Mouse (Mus musculus): ENCODE results near the gene Kif26b. TPM values are rescaled to one million over a fixed set of nuclear protein-coding genes. Genes with fewer than 3 reads are reported as not detected.

Gene Kif26b
- polyA plus RNA-seq, 1 experiment, result 0.25 TPM

DNA sequence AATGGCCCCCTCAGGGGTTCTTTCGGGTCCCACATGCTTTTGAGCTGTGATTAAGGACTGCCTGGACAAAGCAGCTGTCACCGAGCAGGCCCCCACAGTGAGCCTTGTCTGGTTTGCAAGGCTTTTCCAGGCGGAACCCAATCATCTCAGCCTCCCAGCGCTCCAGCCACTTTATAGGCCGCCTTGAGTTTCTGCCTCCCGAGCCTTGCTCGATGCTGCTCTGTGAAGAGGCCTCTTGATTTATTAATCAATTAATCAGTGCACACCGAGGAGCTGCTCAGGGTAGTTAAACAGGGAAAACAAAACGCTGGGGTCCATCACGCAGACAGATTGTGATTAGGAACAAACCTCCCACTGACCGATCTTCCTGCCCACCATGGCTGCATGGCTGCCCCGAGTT, 148.2 kb downstream of the Kif26b start:
- Histone ChIP-seq H3K4me1 (ENCODE audit: control insufficient read depth, insufficient read depth, low read length) (no peaks in the 10 kb centered on the region), H3K36me3 (ENCODE audit: control insufficient read depth, insufficient read depth, low read length) (no peaks in the 10 kb centered on the region), H3K27me3 (ENCODE audit: control insufficient read depth, insufficient read depth, low read length) (no peaks in the 10 kb centered on the region), H3K4me3 (ENCODE audit: control insufficient read depth, low read depth, low read length) (no peak overlapping the region), H3K27ac (ENCODE audit: control insufficient read depth, insufficient read depth, low read depth, low read length) (no peak overlapping the region)
- TF ChIP-seq POLR2A (IDR thresholded peaks at IDR 0.05; ENCODE audit: control insufficient read depth, low read depth, low read length), result no peak
- TF ChIP-seq CTCF (IDR thresholded peaks at IDR 0.05; ENCODE audit: control insufficient read depth, insufficient read depth, insufficient replicate concordance, low read depth, low read length), result no peak

DNA sequence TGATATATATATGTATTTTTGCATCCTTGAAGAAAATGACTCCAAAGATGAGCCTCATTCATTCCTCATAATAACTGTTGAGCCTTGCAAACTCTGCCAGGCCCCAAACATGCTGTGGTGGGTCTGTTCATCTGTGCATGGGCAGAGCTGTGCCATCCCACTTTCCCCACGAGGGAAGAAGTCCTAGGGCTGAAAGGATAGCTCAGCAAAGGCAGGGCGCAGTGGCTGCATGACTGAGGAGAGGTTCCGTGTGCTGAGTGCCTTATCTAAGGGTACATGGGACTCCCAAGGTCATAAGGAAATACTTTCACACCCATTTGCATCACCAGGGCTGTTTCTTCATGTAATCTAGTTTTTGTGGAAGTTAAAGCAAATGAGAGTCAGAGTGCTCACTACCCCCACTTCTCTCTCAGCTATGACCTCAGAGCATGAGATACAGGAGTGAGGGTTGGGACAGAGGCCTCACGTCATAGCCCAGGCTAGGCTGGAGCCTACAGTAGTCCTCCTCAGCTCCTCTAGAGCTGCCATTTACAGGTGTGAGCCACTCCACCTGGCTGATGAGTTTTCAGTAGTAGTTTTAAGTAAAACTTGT, 148.8 kb downstream of the Kif26b start:
- Histone ChIP-seq H3K27me3 (ENCODE audit: control insufficient read depth, insufficient read depth, low read length) (no peaks in the 10 kb centered on the region), H3K27ac (ENCODE audit: control insufficient read depth, insufficient read depth, low read depth, low read length) (no peak overlapping the region), H3K4me1 (ENCODE audit: control insufficient read depth, insufficient read depth, low read length) (no peaks in the 10 kb centered on the region), H3K36me3 (ENCODE audit: control insufficient read depth, insufficient read depth, low read length) (no peaks in the 10 kb centered on the region), H3K4me3 (ENCODE audit: control insufficient read depth, low read depth, low read length) (no peak overlapping the region)
- TF ChIP-seq CTCF (IDR thresholded peaks at IDR 0.05; ENCODE audit: control insufficient read depth, insufficient read depth, insufficient replicate concordance, low read depth, low read length) (no peak), POLR2A (IDR thresholded peaks at IDR 0.05; ENCODE audit: control insufficient read depth, low read depth, low read length) (no peak)

GRCm38 (mm10) chr1:178683631-178684030, 154.7 kb downstream of the Kif26b start:
- H3K27me3 ChIP-seq (ENCODE audit: control insufficient read depth, insufficient read depth, low read length), result no peaks in the 10 kb centered on the region
- no peaks in the 10 kb centered on the region for H3K4me1 ChIP-seq (ENCODE audit: control insufficient read depth, insufficient read depth, low read length)
- H3K27ac ChIP-seq (ENCODE audit: control insufficient read depth, insufficient read depth, low read depth, low read length), result no peak overlapping the region
- no peaks in the 10 kb centered on the region for H3K36me3 ChIP-seq (ENCODE audit: control insufficient read depth, insufficient read depth, low read length)
- no peak overlapping the region for H3K4me3 ChIP-seq (ENCODE audit: control insufficient read depth, low read depth, low read length)
- TF ChIP-seq POLR2A (IDR thresholded peaks at IDR 0.05; ENCODE audit: control insufficient read depth, low read depth, low read length) (no peak), CTCF (IDR thresholded peaks at IDR 0.05; ENCODE audit: control insufficient read depth, insufficient read depth, insufficient replicate concordance, low read depth, low read length) (no peak)

DNA sequence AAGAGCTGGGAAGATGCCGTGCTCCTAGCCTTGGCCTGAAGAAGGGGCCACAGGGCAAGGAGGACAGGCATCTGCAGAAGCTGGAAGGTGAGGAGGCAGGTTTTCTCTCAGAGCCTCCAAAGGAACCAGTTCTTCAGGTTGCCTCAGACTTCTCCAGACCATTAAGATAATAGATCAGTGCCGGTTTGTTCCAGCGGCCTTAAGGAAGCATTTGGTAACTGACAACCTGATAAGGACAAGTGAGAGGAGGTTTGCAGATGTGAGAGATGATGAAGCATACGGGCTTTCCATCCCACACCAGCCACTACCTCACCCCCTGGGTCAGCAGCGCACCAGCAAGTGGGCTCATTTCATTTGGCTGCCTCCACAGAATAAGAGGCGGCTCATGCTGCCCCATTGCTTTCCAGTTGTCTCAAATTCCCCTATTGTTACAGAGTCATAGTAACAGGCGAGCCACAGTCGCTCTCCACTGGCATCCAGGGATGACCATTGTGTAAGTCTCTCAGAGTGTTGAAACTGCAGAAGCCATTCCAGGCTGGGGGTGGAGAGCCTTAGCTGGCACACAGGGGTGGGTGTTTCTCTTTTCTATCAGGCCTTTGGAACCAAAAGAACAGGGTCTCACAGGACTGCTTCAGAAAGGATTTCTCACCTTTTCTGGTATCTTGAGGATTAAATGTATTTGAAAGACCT, 156.2 kb downstream of the Kif26b start:
- no peak for TF ChIP-seq CTCF (IDR thresholded peaks at IDR 0.05; ENCODE audit: control insufficient read depth, insufficient read depth, insufficient replicate concordance, low read depth, low read length)
- TF ChIP-seq POLR2A (IDR thresholded peaks at IDR 0.05; ENCODE audit: control insufficient read depth, low read depth, low read length), result no peak
- H3K27ac ChIP-seq (ENCODE audit: control insufficient read depth, insufficient read depth, low read depth, low read length), result no peak overlapping the region
- H3K4me3 ChIP-seq (ENCODE audit: control insufficient read depth, low read depth, low read length), result no peak overlapping the region

DNA sequence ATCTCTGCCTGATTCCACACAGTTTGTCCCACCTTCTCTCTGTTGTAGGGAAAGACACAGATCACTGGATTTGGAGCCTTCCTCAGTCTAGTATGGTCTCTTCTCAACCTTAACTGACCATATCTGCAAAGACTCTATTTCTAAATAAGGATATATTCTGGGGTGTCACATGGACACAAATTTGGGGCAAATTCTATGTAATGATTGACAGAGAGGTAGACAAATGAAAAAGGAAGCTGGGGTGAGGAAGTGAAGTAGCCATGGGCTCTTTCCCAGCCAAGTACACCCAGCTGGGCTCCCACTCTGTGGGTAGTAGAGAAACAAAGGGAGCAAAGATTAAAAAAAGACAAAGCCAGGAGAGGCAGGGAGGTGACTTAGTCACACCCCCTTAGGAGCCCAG, 158.0 kb downstream of the Kif26b start:
- H3K4me1 ChIP-seq (ENCODE audit: control insufficient read depth, insufficient read depth, low read length), result no peaks in the 10 kb centered on the region
- H3K27me3 ChIP-seq (ENCODE audit: control insufficient read depth, insufficient read depth, low read length), result no peaks in the 10 kb centered on the region
- H3K36me3 ChIP-seq (ENCODE audit: control insufficient read depth, insufficient read depth, low read length), result no peaks in the 10 kb centered on the region
- H3K27ac ChIP-seq (ENCODE audit: control insufficient read depth, insufficient read depth, low read depth, low read length), result no peak overlapping the region
- TF ChIP-seq CTCF (IDR thresholded peaks at IDR 0.05; ENCODE audit: control insufficient read depth, insufficient read depth, insufficient replicate concordance, low read depth, low read length) (no peak), POLR2A (IDR thresholded peaks at IDR 0.05; ENCODE audit: control insufficient read depth, low read depth, low read length) (no peak)
- H3K4me3 ChIP-seq (ENCODE audit: control insufficient read depth, low read depth, low read length), result no peak overlapping the region

More for the DNA sequence above, 156.2 kb downstream of the Kif26b start:
- H3K36me3 ChIP-seq (ENCODE audit: control insufficient read depth, insufficient read depth, low read length), result no peaks in the 10 kb centered on the region
- H3K4me1 ChIP-seq (ENCODE audit: control insufficient read depth, insufficient read depth, low read length), result no peaks in the 10 kb centered on the region
- H3K27me3 ChIP-seq (ENCODE audit: control insufficient read depth, insufficient read depth, low read length), result no peaks in the 10 kb centered on the region

DNA sequence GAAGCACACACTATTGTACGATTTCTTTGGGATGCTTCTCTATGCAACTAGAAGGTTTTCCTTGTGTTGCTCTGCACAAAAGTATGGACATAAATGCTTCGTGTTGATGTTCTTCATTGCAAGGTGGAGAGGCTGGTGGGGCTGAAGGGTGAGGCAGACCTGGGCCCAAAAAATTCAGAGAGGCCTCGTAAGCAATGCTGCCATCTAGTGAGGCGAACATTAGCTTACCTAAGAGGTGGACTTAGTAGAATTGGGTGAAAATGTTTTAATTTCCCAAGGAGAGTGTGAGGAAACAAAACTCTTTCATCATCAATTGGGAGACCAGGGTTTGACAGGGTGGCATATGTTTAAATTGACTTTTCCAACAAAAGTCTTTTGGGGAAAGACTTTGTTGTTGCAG, 160.6 kb downstream of the Kif26b start:
- H3K4me1 ChIP-seq (ENCODE audit: control insufficient read depth, insufficient read depth, low read length), result no peaks in the 10 kb centered on the region
- no peak overlapping the region for H3K27ac ChIP-seq (ENCODE audit: control insufficient read depth, insufficient read depth, low read depth, low read length)
- H3K4me3 ChIP-seq (ENCODE audit: control insufficient read depth, low read depth, low read length), result no peak overlapping the region
- H3K27me3 ChIP-seq (ENCODE audit: control insufficient read depth, insufficient read depth, low read length), result no peaks in the 10 kb centered on the region
- no peaks in the 10 kb centered on the region for H3K36me3 ChIP-seq (ENCODE audit: control insufficient read depth, insufficient read depth, low read length)
- TF ChIP-seq POLR2A (IDR thresholded peaks at IDR 0.05; ENCODE audit: control insufficient read depth, low read depth, low read length), result no peak
- TF ChIP-seq CTCF (IDR thresholded peaks at IDR 0.05; ENCODE audit: control insufficient read depth, insufficient read depth, insufficient replicate concordance, low read depth, low read length), result no peak

- Histone ChIP-seq H3K27ac (ENCODE audit: control insufficient read depth, insufficient read depth, low read depth, low read length) (no peak overlapping the region), H3K27me3 (ENCODE audit: control insufficient read depth, insufficient read depth, low read length) (no peaks in the 10 kb centered on the region), H3K4me1 (ENCODE audit: control insufficient read depth, insufficient read depth, low read length) (no peaks in the 10 kb centered on the region), H3K4me3 (ENCODE audit: control insufficient read depth, low read depth, low read length) (no peak overlapping the region), H3K36me3 (ENCODE audit: control insufficient read depth, insufficient read depth, low read length) (no peaks in the 10 kb centered on the region)
- TF ChIP-seq POLR2A (IDR thresholded peaks at IDR 0.05; ENCODE audit: control insufficient read depth, low read depth, low read length), result no peak
- TF ChIP-seq CTCF (IDR thresholded peaks at IDR 0.05; ENCODE audit: control insufficient read depth, insufficient read depth, insufficient replicate concordance, low read depth, low read length), result no peak
Observed at GRCm38 (mm10) chr1:178691679-178692078, 162.8 kb downstream of the Kif26b start.

Data from testis, adult 2 months (tissue).